Mouse (Mus musculus) heart, postnatal 0 days (tissue): ENCODE results near the gene Hist1h3a. TPM values are rescaled to one million over a fixed set of nuclear protein-coding genes. Genes with fewer than 3 reads are reported as not detected.
"Not testable (repeated sequence)": the region's sequence is repeated elsewhere in the genome, so short reads cannot be mapped to it uniquely, and the experiment has no call there.

Experiments used
- ATAC-seq: fragments of 200-750 bp; cut with Nextera tagmentation; 2 replicates; pipeline ENCODE4 v1.8.0; 2017; ENCODE audit warnings: low read depth, moderate number of reproducible peaks, moderate library complexity; ENCODE audit not compliant: insufficient read depth
- DNase-seq: peaks from one replicate; pipeline ENCODE4 v3.0.0-alpha.2; 2016; ENCODE audit warnings: low spot score
- H3K27ac ChIP-seq: fragments of 300-500 bp; sonication (generic); 2 replicates; pipeline ENCODE4 v1.5.1; 2014; ENCODE audit warnings: low read depth, mild to moderate bottlenecking
- H3K27me3 ChIP-seq: fragments of 300-500 bp; sonication (generic); 2 replicates; pipeline ENCODE4 v1.6.1; 2014; ENCODE audit warnings: low read length, mixed read lengths; ENCODE audit not compliant: control insufficient read depth, insufficient read depth
- H3K36me3 ChIP-seq: fragments of 300-500 bp; sonication (generic); replicated peaks from 2 replicates; pipeline ENCODE4 v1.6.1; 2014; ENCODE audit warnings: low read length, mixed read lengths; ENCODE audit not compliant: control insufficient read depth, insufficient read depth
- H3K4me1 ChIP-seq: fragments of 300-500 bp; sonication (generic); 2 replicates; pipeline ENCODE4 v1.6.1; 2014; ENCODE audit warnings: antibody characterized with exemption; ENCODE audit not compliant: control insufficient read depth, insufficient read depth
- H3K4me2 ChIP-seq: fragments of 300-500 bp; sonication (generic); 2 replicates; pipeline ENCODE4 v1.6.1; 2014; ENCODE audit warnings: low read depth, mild to moderate bottlenecking, low read length, moderate library complexity
- H3K4me3 ChIP-seq: fragments of 300-500 bp; sonication (generic); 2 replicates; pipeline ENCODE4 v1.5.1; 2014; ENCODE audit warnings: low read depth, low read length
- H3K9ac ChIP-seq: fragments of 300-500 bp; sonication (generic); replicated peaks from 2 replicates; pipeline ENCODE4 v1.6.1; 2014; ENCODE audit warnings: low read depth, low read length, mixed read lengths
- H3K9me3 ChIP-seq: fragments of 300-500 bp; sonication (generic); replicated peaks from 2 replicates; pipeline ENCODE4 v1.6.1; 2016; ENCODE audit warnings: low read length; ENCODE audit not compliant: control insufficient read depth
- CTCF ChIP-seq: IDR thresholded peaks from 2 replicates; pipeline ENCODE4 v1.5.1; 2016; ENCODE audit warnings: antibody characterized with exemption, control low read depth, low read depth
- EP300 ChIP-seq: IDR thresholded peaks from 2 replicates; pipeline ENCODE4 v1.6.1; 2016; ENCODE audit warnings: antibody characterized with exemption, low read depth
- WGBS: fragments of 180-500 bp; shearing (Covaris S2); extraction: QIAGEN DNeasy Blood & Tissue Kit; methylation state at CpG from one replicate; pipeline ENCODE4 v1.1.7; 2014; 5-methylcytosine and 5-hydroxymethylcytosine counted together
- polyA plus RNA-seq: library from polyadenylated mRNA; unstranded; fragments of >200 nt; fragmentation: Nextera tagmentation; extraction: Ambion mirVana; gene quantifications from 2 replicates; pipeline ENCODE4 v1.2.1, GENCODE M21; 2015
- total RNA-seq: library from RNA; depleted of rRNA; stranded (reverse); fragments of >200 nt; gene quantifications from 2 replicates; pipeline ENCODE4 v1.2.3, GENCODE M21; 2014; ENCODE audit warnings: low replicate concordance

Gene Hist1h3a
- total and polyA plus RNA-seq, 2 experiments from 2014 or later: 1.4 to 1,794 TPM

DNA sequence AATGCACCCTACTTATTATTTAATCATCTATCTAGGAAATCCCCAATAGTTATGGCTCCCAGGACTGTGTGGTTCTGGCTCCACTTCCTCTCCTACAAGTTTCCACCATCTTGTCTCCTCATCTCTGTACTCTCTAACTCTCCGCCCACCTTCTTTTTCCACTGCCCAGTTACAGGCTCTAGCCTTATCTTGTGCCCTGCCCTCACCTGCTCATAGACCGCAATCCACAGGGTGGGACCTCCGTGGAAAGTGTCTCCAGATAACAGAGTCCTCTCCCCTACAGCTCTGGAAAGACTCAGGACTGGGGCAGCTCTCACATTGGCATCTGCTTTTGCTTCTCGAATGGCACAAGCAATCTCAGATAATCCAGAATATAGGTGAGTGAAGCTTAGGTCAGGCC is 16.8 kb upstream of the Hist1h3a start:
- no peaks in the 10 kb centered on the region for H3K27me3 ChIP-seq

DNA sequence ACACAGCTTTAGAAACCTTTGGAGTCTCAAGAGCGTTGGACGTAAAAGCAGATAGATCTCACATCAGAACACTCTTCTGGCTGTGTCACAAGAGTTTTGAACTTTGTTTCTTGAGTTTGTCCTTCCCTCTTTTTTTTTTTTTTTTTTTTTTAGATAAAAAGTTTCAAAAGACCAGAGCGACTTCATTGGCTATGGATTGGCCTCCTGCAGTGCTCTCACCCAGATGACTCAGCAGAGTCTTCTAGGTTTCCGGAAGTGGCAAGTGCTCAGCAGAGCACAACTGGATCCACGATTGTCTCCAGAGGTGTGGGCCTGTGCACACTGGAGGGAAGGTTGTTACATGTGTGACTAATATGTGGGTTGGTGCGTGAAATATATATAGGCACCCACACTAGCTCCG is 16.2 kb upstream of the Hist1h3a start:
- Histone ChIP-seq H3K36me3 (no peaks in the 10 kb centered on the region), H3K27me3 (no peaks in the 10 kb centered on the region), H3K4me2 (no peak overlapping the region), H3K9me3 (no peaks in the 10 kb centered on the region), H3K4me1 (no peaks in the 10 kb centered on the region), H3K27ac (no peak overlapping the region), H3K9ac (no peak overlapping the region), H3K4me3 (no peak overlapping the region)
- TF ChIP-seq CTCF (no peak), EP300 (no peak)
- 86% methylated on average over 7 of the region's 7 CpGs for WGBS
- ATAC-seq: no peak
- no peak for DNase-seq

More for the DNA sequence above, 16.8 kb upstream of the Hist1h3a start:
- no peak overlapping the region for H3K4me3 ChIP-seq
- no peaks in the 10 kb centered on the region for H3K4me1 ChIP-seq
- DNase-seq: no peak
- no peak overlapping the region for H3K27ac ChIP-seq
- WGBS: 54% methylated on average over 4 of the region's 4 CpGs
- H3K36me3 ChIP-seq: no peaks in the 10 kb centered on the region
- H3K4me2 ChIP-seq: no peak overlapping the region
- TF ChIP-seq EP300 (no peak), CTCF (no peak)
- no peaks in the 10 kb centered on the region for H3K9me3 ChIP-seq
- no peak overlapping the region for H3K9ac ChIP-seq
- no peak for ATAC-seq

DNA sequence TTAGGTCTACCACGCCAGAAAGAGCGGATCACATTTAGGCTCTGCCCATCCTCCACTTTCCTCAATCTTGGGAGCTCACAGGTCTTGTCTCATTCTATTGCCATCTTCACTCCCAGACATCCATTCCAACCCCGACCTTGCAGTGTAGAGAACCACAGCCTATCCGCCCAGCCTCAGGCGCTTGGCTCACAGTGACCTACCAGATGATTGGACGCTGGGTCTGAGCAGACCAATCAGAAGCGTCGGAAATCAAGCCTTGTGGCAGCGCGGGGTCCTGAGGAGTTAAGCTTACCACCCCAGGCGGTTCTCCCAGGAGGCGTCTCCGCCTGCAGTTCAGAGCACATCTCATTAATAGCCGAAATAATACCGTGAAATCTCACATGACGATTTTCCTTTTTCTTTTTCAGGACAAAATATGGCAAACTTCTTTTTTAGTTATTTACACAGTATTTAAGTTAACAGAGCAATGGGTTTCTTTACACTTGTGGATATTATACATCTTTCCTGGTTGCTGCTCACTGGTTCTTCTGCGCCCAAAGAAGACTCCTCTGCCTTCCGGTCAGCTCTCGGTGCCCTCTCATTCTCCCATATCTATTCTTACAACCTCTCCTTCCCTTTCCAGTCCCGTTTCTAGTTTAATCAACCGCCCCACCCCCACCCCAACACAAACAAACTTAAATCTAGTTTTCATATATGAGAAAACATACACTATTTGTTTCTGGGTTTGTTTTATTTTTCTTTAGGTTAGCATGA is 10.6 kb upstream of the Hist1h3a start:
- H3K4me3 ChIP-seq: peak overlapping the region; percentile 6; the same call in 1 of the 2 replicates
- WGBS: 17% methylated on average over 21 of the region's 21 CpGs
- H3K9ac ChIP-seq: no peak overlapping the region
- DNase-seq: no peak
- TF ChIP-seq EP300: no peak
- TF ChIP-seq CTCF: no peak
- H3K4me1 ChIP-seq: no peaks in the 10 kb centered on the region
- no peaks in the 10 kb centered on the region for H3K9me3 ChIP-seq
- peak overlapping the region; percentile 43 for H3K4me2 ChIP-seq
- no peaks in the 10 kb centered on the region for H3K36me3 ChIP-seq
- no peaks in the 10 kb centered on the region for H3K27me3 ChIP-seq
- peak; percentile 92 for ATAC-seq
- no peak overlapping the region for H3K27ac ChIP-seq

DNA sequence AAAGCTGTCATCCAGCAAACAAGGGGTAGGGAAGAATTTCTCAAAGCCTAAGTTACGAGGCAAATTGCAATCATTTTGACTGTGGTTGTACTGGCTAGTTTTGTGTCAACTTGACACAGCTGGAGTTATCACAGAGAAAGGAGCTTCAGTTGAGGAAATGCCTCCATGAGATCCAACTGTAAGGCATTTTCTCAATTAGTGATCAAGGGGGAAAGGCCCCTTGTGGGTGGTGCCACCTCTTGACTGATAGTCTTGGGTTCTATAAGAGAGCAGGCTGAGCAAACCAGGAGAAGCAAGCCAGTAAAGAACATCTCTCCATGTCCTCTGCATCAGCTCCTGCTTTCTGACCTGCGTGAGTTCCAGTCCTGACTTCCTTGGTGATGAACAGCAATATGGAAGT is 7.4 kb upstream of the Hist1h3a start, which contains the start of gene Trim38:
Gene Trim38, plus strand, starts transcription at position 301 of the 400 bp plus-strand sequence.
- not testable (repeated sequence) for H3K4me2 ChIP-seq, H3K9me3 ChIP-seq, H3K4me3 ChIP-seq, H3K9ac ChIP-seq, H3K27ac ChIP-seq, ATAC-seq, H3K36me3 ChIP-seq, H3K27me3 ChIP-seq, H3K4me1 ChIP-seq, DNase-seq
- WGBS: 81% methylated on average over 2 of the region's 2 CpGs

DNA sequence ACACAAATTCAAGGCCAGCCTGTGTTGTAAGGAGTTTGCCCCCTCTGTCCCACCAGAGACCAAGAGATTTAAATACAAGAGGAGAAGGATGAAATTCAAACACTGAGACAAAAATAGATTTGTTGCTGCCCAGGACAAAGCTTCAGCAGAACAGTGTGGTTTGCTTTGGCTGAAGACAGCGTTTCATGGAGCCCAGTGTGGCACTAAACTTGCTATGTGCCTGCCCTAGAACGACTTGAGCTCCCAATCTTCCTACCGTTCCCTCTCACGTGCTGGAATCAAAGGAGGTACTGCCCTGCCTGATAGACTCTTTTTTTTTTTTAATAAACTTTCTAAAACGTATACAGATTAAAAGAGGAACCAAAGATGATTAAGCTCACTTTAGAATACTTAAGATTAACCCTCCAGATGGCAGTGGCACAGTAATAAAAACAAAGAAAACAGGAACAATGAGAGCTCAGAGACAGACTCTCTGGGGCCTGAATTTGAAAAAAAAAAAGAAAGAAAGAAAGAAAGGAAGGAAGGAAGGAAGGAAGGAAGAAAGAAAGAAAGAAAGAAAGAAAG is 6.7 kb upstream of the Hist1h3a start:
- no peaks in the 10 kb centered on the region for H3K9me3 ChIP-seq
- no peaks in the 10 kb centered on the region for H3K27me3 ChIP-seq
- no peak overlapping the region for H3K4me2 ChIP-seq
- DNase-seq: no peak
- H3K36me3 ChIP-seq: no peaks in the 10 kb centered on the region
- H3K9ac ChIP-seq: no peak overlapping the region
- H3K27ac ChIP-seq: no peak overlapping the region
- no peak for ATAC-seq
- H3K4me1 ChIP-seq: peaks cover 8% of the 10 kb centered on the region
- 32% methylated on average over 5 of the region's 5 CpGs for WGBS
- no peak for TF ChIP-seq CTCF
- no peak for TF ChIP-seq EP300
- no peak overlapping the region for H3K4me3 ChIP-seq

DNA sequence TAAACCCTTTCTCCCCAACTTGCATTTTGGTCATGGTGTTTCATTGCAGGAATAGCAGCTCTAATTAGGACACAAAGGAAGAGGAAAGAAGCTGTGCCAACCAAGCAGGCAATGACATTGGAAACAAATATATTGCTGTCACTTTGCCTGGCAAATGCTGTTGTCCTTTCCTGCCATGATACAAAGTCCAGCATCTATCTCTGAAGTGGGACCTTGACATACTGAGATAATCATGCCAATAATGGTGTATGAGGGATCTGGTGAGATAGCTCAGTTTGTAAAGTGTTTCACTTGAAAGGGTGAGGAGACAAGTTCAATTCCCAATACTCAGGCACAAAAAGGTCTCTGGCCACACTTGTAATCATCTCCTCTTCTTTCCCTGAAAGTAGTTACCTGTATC is 4.6 kb upstream of the Hist1h3a start:
- no peak overlapping the region for H3K27ac ChIP-seq
- TF ChIP-seq CTCF: no peak
- no peak for TF ChIP-seq EP300
- H3K27me3 ChIP-seq: no peaks in the 10 kb centered on the region
- no peak for ATAC-seq
- H3K4me3 ChIP-seq: no peak overlapping the region
- DNase-seq: no peak
- no peak overlapping the region for H3K4me2 ChIP-seq
- no peaks in the 10 kb centered on the region for H3K36me3 ChIP-seq
- no peak overlapping the region for H3K9ac ChIP-seq
- H3K9me3 ChIP-seq: no peaks in the 10 kb centered on the region
- peaks cover 18% of the 10 kb centered on the region for H3K4me1 ChIP-seq
